Mouse (Mus musculus): Measurements from ENCODE around the gene Ccnt1. TPM values are rescaled to one million over a fixed set of nuclear protein-coding genes. Genes with fewer than 3 reads are reported as not detected.

Gene Ccnt1
- polyA plus RNA-seq, 1 experiment from 2014 or later = 20.8 TPM

DNA sequence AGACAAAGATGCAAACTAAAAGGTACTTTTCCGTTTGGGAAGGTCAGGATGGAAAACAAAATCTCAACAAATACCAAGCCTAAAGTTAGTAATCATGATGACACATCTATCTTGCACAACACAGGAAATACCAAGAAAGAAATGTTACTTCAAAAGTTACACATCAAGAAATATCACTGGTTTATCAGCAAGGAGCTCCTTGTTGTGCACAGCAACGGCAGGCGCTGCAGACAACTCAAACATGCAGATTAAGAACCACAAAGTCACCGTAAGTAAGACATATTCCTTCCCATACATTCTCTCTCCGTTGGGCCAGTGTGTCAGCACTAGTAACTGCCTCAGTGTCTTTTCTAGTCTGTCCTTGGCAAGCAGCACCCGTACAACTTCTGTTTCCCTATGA lies 29.7 kb downstream of the Ccnt1 start:
- Histone ChIP-seq H3K4me3 (ENCODE audit: low read depth, low read length) (no peak overlapping the region), H3K4me1 (replicated peaks; ENCODE audit: control insufficient read depth, insufficient read depth) (no peaks in the 10 kb centered on the region), H3K27me3 (ENCODE audit: control insufficient read depth, insufficient read depth, low read length) (no peaks in the 10 kb centered on the region), H3K4me2 (replicated peaks; ENCODE audit: low read depth) (no peak overlapping the region), H3K9ac (ENCODE audit: low read length) (no peak overlapping the region), H3K27ac (replicated peaks) (no peak overlapping the region), H3K9me3 (ENCODE audit: control insufficient read depth, low read length) (no peaks in the 10 kb centered on the region), H3K36me3 (ENCODE audit: control insufficient read depth, insufficient read depth, low read length) (peaks cover 16% of the 10 kb centered on the region)
- ATAC-seq (ENCODE audit: low FRiP score, low TSS enrichment) = no peak
- no peak for DNase-seq (ENCODE audit: low spot score)
- WGBS = 75% methylated on average over 6 of the region's 6 CpGs
- no peak for TF ChIP-seq CTCF (IDR thresholded peaks at IDR 0.05; ENCODE audit: low read depth)
- no peak for TF ChIP-seq EP300 (optimal IDR thresholded peaks at IDR 0.05)

DNA sequence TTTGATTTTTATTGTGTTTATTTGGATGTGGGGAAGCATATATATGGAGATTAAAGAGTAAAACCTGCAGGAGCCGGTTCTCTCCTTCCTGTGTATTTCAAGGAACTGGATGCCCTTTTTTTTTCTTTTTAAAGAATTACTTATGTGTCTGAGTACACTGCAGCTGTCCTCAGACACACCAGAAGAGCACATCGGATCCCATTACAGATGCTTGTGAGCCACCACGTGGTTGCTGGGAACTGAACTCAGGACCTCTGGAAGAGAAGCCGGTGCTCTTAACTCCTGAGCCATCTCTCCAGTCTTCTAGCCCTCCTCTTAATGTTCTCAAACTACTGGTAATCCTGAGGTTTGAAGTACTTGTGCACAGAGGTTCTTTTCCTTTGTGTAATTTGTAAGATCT lies 32.8 kb downstream of the Ccnt1 start:
- no peak overlapping the region for H3K4me3 ChIP-seq (ENCODE audit: low read depth, low read length)
- no peaks in the 10 kb centered on the region for H3K36me3 ChIP-seq (ENCODE audit: control insufficient read depth, insufficient read depth, low read length)
- H3K9ac ChIP-seq (ENCODE audit: low read length) = no peak overlapping the region
- no peaks in the 10 kb centered on the region for H3K9me3 ChIP-seq (ENCODE audit: control insufficient read depth, low read length)
- H3K4me2 ChIP-seq (replicated peaks; ENCODE audit: low read depth) = no peak overlapping the region
- DNase-seq (ENCODE audit: low spot score) (no peak), ATAC-seq (ENCODE audit: low FRiP score, low TSS enrichment) (no peak)
- H3K27ac ChIP-seq (replicated peaks) = no peak overlapping the region
- WGBS = 67% methylated on average over 4 of the region's 4 CpGs
- TF ChIP-seq CTCF (IDR thresholded peaks at IDR 0.05; ENCODE audit: low read depth) (no peak), EP300 (optimal IDR thresholded peaks at IDR 0.05) (no peak)
- no peaks in the 10 kb centered on the region for H3K4me1 ChIP-seq (replicated peaks; ENCODE audit: control insufficient read depth, insufficient read depth)
- no peaks in the 10 kb centered on the region for H3K27me3 ChIP-seq (ENCODE audit: control insufficient read depth, insufficient read depth, low read length)

DNA sequence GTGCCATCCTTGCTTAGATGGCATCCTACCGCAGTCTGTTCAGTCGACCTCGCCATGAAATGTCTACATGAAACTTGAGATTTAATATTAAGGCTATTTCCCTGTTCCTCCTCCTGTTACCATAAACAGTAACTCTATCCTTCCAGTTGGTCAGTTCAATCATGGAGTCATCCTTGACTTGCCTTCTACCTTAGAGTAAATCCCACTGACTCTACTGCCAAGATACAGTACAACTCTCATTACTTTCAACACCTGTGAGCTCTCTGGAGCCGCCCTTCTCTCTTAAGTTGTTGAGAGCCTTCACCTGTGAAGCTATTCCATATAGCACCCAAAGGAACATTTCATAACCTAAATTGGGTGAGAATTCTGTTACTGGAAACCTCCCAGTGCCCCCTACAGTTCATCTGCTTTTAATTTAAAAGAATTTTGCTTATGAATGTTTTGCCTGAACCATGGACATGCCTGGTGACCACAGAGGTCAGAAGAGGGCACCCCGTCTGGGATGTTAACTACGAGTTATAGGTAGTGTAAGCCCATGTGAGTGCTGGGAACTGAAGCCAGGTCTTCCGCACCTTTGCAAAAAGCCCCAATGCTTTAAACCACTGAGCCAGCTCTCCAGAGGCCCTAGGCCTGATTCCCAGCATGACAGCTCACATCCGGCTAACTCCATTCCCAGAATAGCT lies 33.8 kb downstream of the Ccnt1 start:
- no peak overlapping the region for H3K27ac ChIP-seq (replicated peaks)
- no peak overlapping the region for H3K4me2 ChIP-seq (replicated peaks; ENCODE audit: low read depth)
- no peak overlapping the region for H3K9ac ChIP-seq (ENCODE audit: low read length)
- H3K4me1 ChIP-seq (replicated peaks; ENCODE audit: control insufficient read depth, insufficient read depth) = 0 out of 2 replicates have a peak, but pooled peaks cover 3% of the 10 kb centered on the region
- H3K9me3 ChIP-seq (ENCODE audit: control insufficient read depth, low read length) = no peaks in the 10 kb centered on the region
- H3K36me3 ChIP-seq (ENCODE audit: control insufficient read depth, insufficient read depth, low read length) = no peaks in the 10 kb centered on the region
- no peak overlapping the region for H3K4me3 ChIP-seq (ENCODE audit: low read depth, low read length)
- no peaks in the 10 kb centered on the region for H3K27me3 ChIP-seq (ENCODE audit: control insufficient read depth, insufficient read depth, low read length)
- WGBS = 83% methylated on average over 8 of the region's 8 CpGs
- ATAC-seq (ENCODE audit: low FRiP score, low TSS enrichment) (no peak), DNase-seq (ENCODE audit: low spot score) (no peak)
- no peak for TF ChIP-seq EP300 (optimal IDR thresholded peaks at IDR 0.05)
- TF ChIP-seq CTCF (IDR thresholded peaks at IDR 0.05; ENCODE audit: low read depth) = no peak

DNA sequence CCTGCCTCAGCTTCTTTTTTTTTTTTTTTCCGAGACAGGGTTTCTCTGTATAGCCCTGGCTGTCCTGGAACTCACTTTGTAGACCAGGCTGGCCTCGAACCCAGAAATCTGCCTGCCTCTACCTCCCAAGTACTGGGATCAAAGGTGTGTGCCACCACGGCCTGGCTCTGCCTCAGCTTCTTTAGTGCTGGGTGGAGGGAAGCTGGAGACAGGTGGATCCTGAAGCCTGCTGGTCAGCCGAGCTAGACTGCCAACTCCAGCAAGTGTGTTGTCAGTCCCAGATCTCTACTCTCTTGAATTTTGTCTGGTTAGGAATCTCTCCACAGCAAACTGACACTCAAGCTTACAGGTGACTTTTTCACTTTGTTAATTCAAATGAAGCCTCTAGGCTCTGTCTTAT lies 34.8 kb downstream of the Ccnt1 start:
- 0 out of 2 replicates have a peak, but pooled peaks cover 3% of the 10 kb centered on the region for H3K4me1 ChIP-seq (replicated peaks; ENCODE audit: control insufficient read depth, insufficient read depth)
- no peak overlapping the region for H3K9ac ChIP-seq (ENCODE audit: low read length)
- no peak overlapping the region for H3K27ac ChIP-seq (replicated peaks)
- H3K27me3 ChIP-seq (ENCODE audit: control insufficient read depth, insufficient read depth, low read length) = no peaks in the 10 kb centered on the region
- 91% methylated on average over 3 of the region's 4 CpGs for WGBS
- H3K4me3 ChIP-seq (ENCODE audit: low read depth, low read length) = no peak overlapping the region
- H3K36me3 ChIP-seq (ENCODE audit: control insufficient read depth, insufficient read depth, low read length) = no peaks in the 10 kb centered on the region; the same call in 1 of the 2 replicates
- no peak overlapping the region for H3K4me2 ChIP-seq (replicated peaks; ENCODE audit: low read depth)
- TF ChIP-seq EP300 (optimal IDR thresholded peaks at IDR 0.05) = no peak
- no peak for TF ChIP-seq CTCF (IDR thresholded peaks at IDR 0.05; ENCODE audit: low read depth)
- H3K9me3 ChIP-seq (ENCODE audit: control insufficient read depth, low read length) = no peaks in the 10 kb centered on the region
- ATAC-seq (ENCODE audit: low FRiP score, low TSS enrichment) = no peak
- DNase-seq (ENCODE audit: low spot score) = no peak

DNA sequence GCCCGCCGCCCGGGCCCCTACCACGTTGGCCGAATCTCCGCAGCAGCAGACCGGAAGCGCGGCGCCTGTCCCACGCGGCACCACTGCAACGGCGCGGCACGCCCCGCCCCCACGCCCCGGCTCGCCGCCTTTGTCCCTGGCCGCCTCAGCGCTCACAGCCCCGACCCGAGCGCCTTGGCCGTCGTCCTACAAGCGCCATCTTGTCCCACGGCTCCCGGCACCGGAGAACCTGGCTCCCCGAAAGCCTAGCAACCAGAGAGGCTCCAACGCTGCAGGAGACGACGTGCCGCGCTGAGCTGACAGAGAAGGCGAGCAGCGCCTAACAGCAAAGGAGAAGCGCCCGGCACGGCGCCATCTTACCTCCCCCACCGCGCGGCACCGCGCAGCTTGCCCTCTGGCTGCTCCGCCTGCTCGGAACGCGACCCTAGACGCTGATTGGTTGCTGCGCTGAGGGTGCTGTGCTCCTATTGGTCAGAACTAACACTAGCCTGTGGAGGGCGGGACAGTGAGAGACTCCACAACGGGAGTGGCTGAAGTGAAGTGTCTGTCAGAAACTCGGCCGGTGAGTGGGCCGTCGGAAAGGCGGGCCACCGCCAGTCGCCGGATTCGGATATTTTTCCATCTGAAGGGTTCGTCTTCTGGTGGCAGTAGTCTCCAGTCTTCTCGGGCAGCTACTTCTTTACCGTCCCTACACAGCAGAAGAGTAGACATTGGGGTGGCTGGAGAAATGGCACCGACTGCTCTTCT lies 36.7 kb downstream of the Ccnt1 start, which contains the start of gene Kansl2:
Kansl2 (minus strand) TSS at position 384 of the 747 bp plus-strand sequence.
- DNase-seq (ENCODE audit: low spot score) = peak; percentile 97
- Histone ChIP-seq H3K9me3 (ENCODE audit: control insufficient read depth, low read length) (no peaks in the 10 kb centered on the region), H3K27me3 (ENCODE audit: control insufficient read depth, insufficient read depth, low read length) (no peaks in the 10 kb centered on the region), H3K36me3 (ENCODE audit: control insufficient read depth, insufficient read depth, low read length) (peaks cover 4% of the 10 kb centered on the region), H3K4me2 (replicated peaks; ENCODE audit: low read depth) (peak within 1 kb of the TSS; percentile 77), H3K4me1 (replicated peaks; ENCODE audit: control insufficient read depth, insufficient read depth) (0 out of 2 replicates have a peak, but pooled peaks cover 3% of the 10 kb centered on the region), H3K9ac (ENCODE audit: low read length) (peak within 1 kb of the TSS; percentile 93), H3K27ac (replicated peaks) (peak within 1 kb of the TSS; percentile 99), H3K4me3 (ENCODE audit: low read depth, low read length) (peak within 1 kb of the TSS; percentile 80)
- peak; percentile 31; the same call in 1 of the 2 replicates for TF ChIP-seq CTCF (IDR thresholded peaks at IDR 0.05; ENCODE audit: low read depth)
- peak; percentile 44 for TF ChIP-seq EP300 (optimal IDR thresholded peaks at IDR 0.05)
- peak; percentile 100 for ATAC-seq (ENCODE audit: low FRiP score, low TSS enrichment)
- under 1% methylated on average over 68 of the region's 70 CpGs for WGBS
